Mouse (Mus musculus): ENCODE results near the gene Acot11.

DNA sequence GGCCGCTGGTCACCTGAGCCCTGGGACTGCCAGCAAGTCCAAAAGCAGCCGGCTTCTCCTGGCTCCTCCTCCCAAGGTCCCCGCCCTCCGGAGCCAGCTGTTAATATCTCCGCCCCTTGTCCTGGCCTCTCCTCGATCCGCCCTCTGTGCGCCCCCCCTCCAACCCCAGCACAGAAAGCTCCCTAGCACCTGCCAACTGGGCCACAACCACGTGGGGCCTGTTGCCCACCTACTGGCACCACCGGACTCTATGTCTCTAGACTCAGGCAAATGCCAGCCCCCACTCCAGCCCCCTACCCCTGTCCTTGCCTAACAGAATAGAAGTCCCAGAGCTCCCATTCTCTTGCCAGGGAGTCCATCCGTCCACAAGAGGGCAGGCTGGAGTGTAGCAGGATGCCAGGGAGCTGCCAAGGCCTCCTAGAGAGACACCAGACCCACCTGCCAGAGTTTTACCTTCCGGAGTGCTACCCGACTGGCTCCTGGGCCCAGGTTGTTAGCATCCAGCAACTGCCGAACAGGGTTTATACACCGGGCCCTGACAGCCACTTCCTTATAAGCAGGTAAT lies 4.9 kb downstream of the Acot11 start:
- TF ChIP-seq POLR2A (IDR thresholded peaks at IDR 0.05; ENCODE audit: low read depth, low read length) (no peak), CTCF (IDR thresholded peaks at IDR 0.05; ENCODE audit: borderline replicate concordance, insufficient read depth, low read length) (peak; percentile 64; the same call in 1 of the 2 replicates)

Data from embryonic fibroblast, embryonic 13.5 days (primary cell).